Mouse (Mus musculus) lung, embryonic 16.5 days (tissue): ENCODE data around the gene Slc5a4b. TPM values are rescaled to one million over a fixed set of nuclear protein-coding genes. Genes with fewer than 3 reads are reported as not detected.

Source experiments
- ATAC-seq: fragments of 200-750 bp; cut with Nextera tagmentation; 2 replicates; pipeline ENCODE4 v1.8.0; 2017; ENCODE audit warnings: low read depth, mild to moderate bottlenecking, moderate library complexity
- H3K27ac ChIP-seq: fragments of 300-500 bp; sonication (generic); 2 replicates; pipeline ENCODE4 v1.5.1; 2014; ENCODE audit warnings: mild to moderate bottlenecking, control low read depth, low read length
- H3K27me3 ChIP-seq: fragments of 300-500 bp; sonication (generic); 2 replicates; pipeline ENCODE4 v1.6.1; 2014; ENCODE audit warnings: low read depth, low read length, mixed read lengths; ENCODE audit not compliant: control insufficient read depth, insufficient read depth
- H3K36me3 ChIP-seq: fragments of 300-500 bp; sonication (generic); 2 replicates; pipeline ENCODE4 v1.6.1; 2014; ENCODE audit warnings: low read length; ENCODE audit not compliant: control insufficient read depth, insufficient read depth
- H3K4me1 ChIP-seq: fragments of 300-500 bp; sonication (generic); replicated peaks from 2 replicates; pipeline ENCODE4 v1.6.1; 2014; ENCODE audit warnings: low read length, mixed read lengths; ENCODE audit not compliant: control insufficient read depth, insufficient read depth
- H3K4me2 ChIP-seq: fragments of 300-500 bp; sonication (generic); 2 replicates; pipeline ENCODE4 v1.6.1; 2014; ENCODE audit warnings: low read depth, low read length, control low read depth
- H3K4me3 ChIP-seq: fragments of 300-500 bp; sonication (generic); 2 replicates; pipeline ENCODE4 v1.5.1; 2014; ENCODE audit warnings: mild to moderate bottlenecking, low read length, control low read depth
- H3K9ac ChIP-seq: fragments of 300-500 bp; sonication (generic); 2 replicates; pipeline ENCODE4 v1.6.1; 2014; ENCODE audit warnings: low read length, control low read depth
- H3K9me3 ChIP-seq: fragments of 300-500 bp; sonication (generic); 2 replicates; pipeline ENCODE4 v1.6.1; 2016; ENCODE audit warnings: low read length; ENCODE audit not compliant: control insufficient read depth
- WGBS: fragments of 180-500 bp; shearing (Covaris S2); extraction: QIAGEN DNeasy Blood & Tissue Kit; methylation state at CpG from one replicate; pipeline ENCODE4 v1.1.7; 2014; 5-methylcytosine and 5-hydroxymethylcytosine counted together
- polyA plus RNA-seq: library from polyadenylated mRNA; unstranded; fragments of >200 nt; fragmentation: Nextera tagmentation; extraction: Ambion mirVana; gene quantifications from 2 replicates; pipeline ENCODE4 v1.2.1, GENCODE M21; 2015

The Slc5a4b gene
- polyA plus RNA-seq, 1 experiment from 2014 or later, result not detected

DNA sequence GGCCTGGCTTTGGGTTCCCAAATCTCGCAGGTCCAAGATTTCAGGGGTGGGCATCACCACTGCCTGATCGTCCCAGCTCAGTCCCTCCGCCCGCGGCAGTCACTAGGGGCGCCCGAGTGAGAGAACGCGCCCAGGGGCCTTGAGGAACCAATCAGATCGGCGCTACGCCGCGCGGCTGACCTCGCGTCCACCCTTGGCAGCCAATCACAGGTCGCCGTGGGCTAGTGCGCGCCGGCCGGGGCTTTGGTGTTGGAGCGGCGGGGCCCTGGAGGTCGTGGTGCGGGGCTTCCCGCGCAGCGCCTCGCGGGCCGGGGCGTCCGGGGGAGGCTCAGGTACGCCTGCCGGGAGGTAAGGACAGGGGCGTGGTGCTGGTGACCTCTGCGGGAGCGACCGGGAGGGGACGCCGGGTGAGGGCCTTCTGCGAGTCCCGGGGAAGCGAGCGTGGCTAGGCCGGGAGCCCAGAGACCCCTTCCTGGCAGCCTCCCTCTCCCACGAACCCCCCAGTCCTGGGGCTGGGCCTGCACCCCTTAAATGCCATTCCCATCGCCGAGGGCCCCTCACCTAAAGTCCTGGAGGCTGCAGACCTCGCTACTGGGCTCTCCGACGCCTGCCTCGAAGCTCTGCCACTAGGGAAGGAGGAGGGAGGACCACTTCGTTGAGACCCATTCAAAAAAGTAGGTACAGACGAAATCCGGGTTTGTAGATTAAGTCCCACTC lies 78.2 kb downstream of the Slc5a4b start, which contains the start of gene Zfp280b:
Zfp280b (plus strand) TSS at position 249 of the 717 bp plus-strand sequence.
- Histone ChIP-seq H3K27ac (peak within 1 kb of the TSS; percentile 81), H3K4me2 (peak within 1 kb of the TSS; percentile 66), H3K4me3 (peak within 1 kb of the TSS; percentile 85), H3K4me1 (peaks cover 9% of the 10 kb centered on the region), H3K9ac (peak within 1 kb of the TSS; percentile 93), H3K9me3 (no peaks in the 10 kb centered on the region), H3K27me3 (no peaks in the 10 kb centered on the region), H3K36me3 (peaks cover 5% of the 10 kb centered on the region; the same call in 1 of the 2 replicates)
- ATAC-seq, result peak; percentile 98
- WGBS, result under 1% methylated on average over 58 of the region's 58 CpGs

DNA sequence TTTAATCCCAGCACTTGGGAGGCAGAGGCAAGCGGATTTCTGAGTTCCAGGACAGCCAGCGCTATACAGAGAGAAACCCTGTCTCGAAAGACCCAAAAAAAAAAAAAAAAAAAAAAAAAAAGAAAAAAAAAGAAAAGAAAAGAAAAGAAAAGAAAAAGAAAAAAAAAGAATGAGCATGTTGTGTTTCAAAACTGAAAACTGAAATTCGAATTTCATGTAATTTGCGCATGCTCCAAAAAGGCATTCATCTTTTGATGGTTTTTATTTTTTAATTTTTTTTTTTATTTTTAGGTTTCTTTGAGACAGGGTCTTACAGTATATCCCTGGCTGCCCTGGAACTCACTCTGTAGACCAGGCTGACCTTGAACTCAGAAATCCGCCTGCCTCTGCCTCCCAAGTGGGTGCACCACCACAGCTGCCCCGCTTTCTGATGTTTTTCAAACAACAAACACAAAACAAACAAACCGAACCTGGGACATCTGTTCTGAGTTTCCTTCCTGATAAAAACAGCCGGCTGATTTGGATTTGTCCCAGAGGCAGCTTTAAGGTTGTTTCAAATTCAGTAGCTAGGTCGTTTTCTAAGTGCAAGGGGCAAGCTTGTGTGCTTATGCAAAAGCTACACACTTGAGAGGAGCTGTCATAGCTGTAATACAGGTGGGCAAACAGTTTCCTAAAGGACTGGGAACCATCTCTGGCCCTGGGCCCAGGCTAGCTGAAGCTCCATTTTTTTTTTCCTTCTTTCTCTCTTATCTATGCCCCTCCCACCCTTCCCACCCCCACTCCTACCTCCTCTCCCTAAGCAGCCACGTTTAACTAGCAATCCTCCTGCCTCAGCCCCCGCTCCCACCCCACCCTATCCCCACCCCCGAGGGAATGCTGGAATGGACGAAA lies 79.0 kb downstream of the Slc5a4b start:
- H3K27me3 ChIP-seq, result no peaks in the 10 kb centered on the region
- H3K4me1 ChIP-seq, result peaks cover 12% of the 10 kb centered on the region
- H3K9ac ChIP-seq, result peak overlapping the region; percentile 93
- peak; percentile 55 for ATAC-seq
- H3K36me3 ChIP-seq, result 0 out of 2 replicates have a peak, but pooled peaks cover 4% of the 10 kb centered on the region
- 44% methylated on average over 14 of the region's 14 CpGs for WGBS
- H3K4me3 ChIP-seq, result peak overlapping the region; percentile 85
- H3K27ac ChIP-seq, result peak overlapping the region; percentile 81
- H3K4me2 ChIP-seq, result peak overlapping the region; percentile 66
- H3K9me3 ChIP-seq, result no peaks in the 10 kb centered on the region

DNA sequence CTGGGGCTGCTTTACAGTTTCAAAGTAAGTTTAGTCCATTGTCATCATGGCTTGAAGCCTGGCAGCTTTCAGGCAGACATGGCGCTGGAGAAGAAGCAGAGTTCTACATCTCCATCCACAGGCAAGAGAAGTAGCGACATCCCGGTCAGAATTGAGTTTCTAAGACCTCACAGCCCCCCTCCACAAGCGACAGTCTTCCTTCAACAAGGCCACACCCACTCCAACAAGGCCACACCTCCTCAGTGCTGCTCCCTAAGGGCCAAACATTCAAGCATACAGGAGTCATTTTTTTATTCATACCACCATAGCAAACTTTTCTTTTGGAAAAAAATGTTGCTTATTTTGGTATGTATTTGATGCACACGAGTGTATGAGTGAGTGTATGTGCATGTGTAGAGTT lies 80.3 kb downstream of the Slc5a4b start:
- Histone ChIP-seq H3K9ac (no peak overlapping the region), H3K4me2 (no peak overlapping the region), H3K4me3 (no peak overlapping the region), H3K9me3 (no peaks in the 10 kb centered on the region), H3K27ac (no peak overlapping the region), H3K4me1 (peaks cover 12% of the 10 kb centered on the region), H3K36me3 (0 out of 2 replicates have a peak, but pooled peaks cover 4% of the 10 kb centered on the region), H3K27me3 (no peaks in the 10 kb centered on the region)
- WGBS, result 69% methylated on average over 5 of the region's 5 CpGs
- no peak for ATAC-seq

DNA sequence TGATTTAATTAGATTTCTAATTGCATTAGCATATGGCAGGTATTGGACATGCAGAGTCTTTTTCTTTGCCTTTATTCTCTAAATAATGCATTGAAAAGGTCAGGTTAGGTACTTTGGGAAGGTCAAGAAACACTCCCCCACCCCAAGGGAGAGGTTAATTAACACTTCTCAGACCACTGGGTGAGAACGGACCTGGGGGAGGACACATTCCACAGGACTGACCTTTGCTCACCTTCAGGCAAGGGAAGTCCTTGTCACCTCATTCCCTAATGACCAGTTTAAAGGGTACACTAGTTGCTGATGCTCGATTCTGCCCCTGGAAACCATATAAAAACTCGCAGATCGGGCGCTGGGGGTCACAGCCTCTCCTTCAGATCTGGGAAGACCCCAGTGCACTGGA lies 81.5 kb downstream of the Slc5a4b start:
- 70% methylated on average over 5 of the region's 5 CpGs for WGBS
- Histone ChIP-seq H3K27me3 (no peaks in the 10 kb centered on the region), H3K4me3 (no peak overlapping the region), H3K4me2 (no peak overlapping the region), H3K36me3 (no peaks in the 10 kb centered on the region), H3K9me3 (no peaks in the 10 kb centered on the region; the same call in 1 of the 2 replicates), H3K4me1 (peaks cover 12% of the 10 kb centered on the region), H3K27ac (no peak overlapping the region), H3K9ac (no peak overlapping the region)
- no peak for ATAC-seq

DNA sequence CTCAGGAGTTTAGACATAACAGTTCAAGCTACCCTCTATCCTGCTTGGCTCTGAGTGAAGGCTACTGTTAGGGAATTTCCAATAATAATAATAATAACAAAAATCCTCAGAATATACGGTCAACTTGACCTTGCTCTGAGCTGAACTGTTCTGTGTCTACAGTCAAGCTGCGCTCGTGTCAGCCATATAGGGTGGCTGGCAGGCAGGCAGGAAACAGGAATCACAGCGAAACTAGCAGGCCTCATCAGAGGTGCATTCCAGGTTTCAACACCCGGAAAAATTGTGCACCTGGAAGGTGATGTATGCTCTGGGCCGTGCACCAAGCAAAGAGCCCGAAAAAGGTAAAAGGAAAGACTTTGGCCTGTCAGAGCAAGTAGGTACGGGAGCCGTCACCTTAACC lies 82.4 kb downstream of the Slc5a4b start:
- 55% methylated on average over 9 of the region's 9 CpGs for WGBS
- Histone ChIP-seq H3K27me3 (no peaks in the 10 kb centered on the region), H3K4me1 (peaks cover 8% of the 10 kb centered on the region), H3K4me3 (no peak overlapping the region), H3K9ac (no peak overlapping the region), H3K9me3 (no peaks in the 10 kb centered on the region; the same call in 1 of the 2 replicates), H3K4me2 (no peak overlapping the region), H3K27ac (peak overlapping the region; percentile 40), H3K36me3 (no peaks in the 10 kb centered on the region)
- ATAC-seq, result no peak

DNA sequence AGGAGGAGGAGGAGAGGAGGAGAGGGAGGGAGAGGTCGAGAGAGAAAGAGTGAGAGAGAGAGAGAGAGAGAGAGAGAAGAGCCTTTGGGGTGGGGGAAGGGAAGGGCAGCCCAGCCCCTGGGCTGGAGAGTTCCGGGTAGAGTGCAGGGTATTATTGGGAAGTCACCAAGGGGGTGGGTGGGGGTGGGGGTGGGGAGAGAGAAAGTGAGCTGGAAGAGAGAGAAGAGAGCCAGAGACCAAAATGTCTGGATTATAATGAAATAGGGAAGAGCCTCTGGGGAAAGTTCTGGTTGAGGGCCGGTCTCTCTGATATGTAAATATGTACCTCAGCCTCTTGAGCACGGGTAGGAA lies 82.8 kb downstream of the Slc5a4b start:
- Histone ChIP-seq H3K4me1 (peaks cover 6% of the 10 kb centered on the region; the same call in 1 of the 2 replicates), H3K4me2 (no peak overlapping the region), H3K36me3 (no peaks in the 10 kb centered on the region), H3K9ac (no peak overlapping the region), H3K9me3 (no peaks in the 10 kb centered on the region; the same call in 1 of the 2 replicates), H3K27ac (no peak overlapping the region), H3K27me3 (no peaks in the 10 kb centered on the region), H3K4me3 (no peak overlapping the region)
- 9% methylated on average over 3 of the region's 4 CpGs for WGBS
- no peak for ATAC-seq

DNA sequence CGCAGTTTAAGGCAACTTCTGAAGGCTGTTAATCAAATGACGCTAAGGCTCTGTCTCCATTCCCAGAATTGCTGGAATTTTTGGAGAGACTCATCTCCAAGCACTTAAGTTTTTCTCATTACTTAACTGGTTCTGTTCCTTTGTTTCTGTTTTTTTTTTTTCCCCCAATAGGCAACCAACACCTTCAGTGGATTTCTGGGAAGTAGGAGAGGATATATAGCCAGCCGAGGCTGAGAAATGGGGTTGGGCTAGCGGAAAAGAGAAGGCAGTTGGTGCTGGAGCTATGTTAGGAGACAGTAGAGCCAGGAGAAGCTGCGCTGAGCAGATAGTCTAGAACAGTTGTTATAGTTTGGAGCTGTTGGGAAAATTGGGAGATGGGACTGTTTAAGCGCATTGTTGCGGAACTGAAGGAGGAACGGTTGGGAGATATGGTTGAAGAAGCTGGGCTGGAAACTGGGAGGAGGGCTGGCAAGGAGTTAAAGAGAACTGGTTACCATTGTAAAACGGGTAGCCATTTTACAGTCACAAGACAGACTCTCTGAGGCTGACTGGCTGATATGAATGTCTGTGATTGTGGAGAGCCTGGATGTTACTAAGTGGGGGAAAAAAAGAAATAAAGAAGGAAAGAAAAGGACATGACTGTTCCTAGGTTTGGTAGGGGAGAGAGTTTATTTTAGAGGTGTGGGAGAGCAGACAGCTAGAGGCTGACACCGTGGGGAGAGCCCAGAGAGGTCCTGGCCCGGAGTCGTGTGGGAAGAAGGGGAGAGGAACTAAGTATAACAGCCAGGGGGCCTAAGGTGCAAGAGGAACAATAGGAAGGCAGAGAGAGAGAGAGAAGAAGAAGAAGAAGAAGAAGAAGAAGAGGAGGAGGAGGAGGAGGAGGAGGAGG lies 83.4 kb downstream of the Slc5a4b start:
- WGBS, result 46% methylated on average over 12 of the region's 12 CpGs
- Histone ChIP-seq H3K27me3 (no peaks in the 10 kb centered on the region), H3K9me3 (no peaks in the 10 kb centered on the region; the same call in 1 of the 2 replicates), H3K4me3 (no peak overlapping the region), H3K4me2 (no peak overlapping the region), H3K9ac (no peak overlapping the region), H3K4me1 (peaks cover 6% of the 10 kb centered on the region; the same call in 1 of the 2 replicates), H3K36me3 (no peaks in the 10 kb centered on the region), H3K27ac (no peak overlapping the region; the same call in 1 of the 2 replicates)
- no peak for ATAC-seq

DNA sequence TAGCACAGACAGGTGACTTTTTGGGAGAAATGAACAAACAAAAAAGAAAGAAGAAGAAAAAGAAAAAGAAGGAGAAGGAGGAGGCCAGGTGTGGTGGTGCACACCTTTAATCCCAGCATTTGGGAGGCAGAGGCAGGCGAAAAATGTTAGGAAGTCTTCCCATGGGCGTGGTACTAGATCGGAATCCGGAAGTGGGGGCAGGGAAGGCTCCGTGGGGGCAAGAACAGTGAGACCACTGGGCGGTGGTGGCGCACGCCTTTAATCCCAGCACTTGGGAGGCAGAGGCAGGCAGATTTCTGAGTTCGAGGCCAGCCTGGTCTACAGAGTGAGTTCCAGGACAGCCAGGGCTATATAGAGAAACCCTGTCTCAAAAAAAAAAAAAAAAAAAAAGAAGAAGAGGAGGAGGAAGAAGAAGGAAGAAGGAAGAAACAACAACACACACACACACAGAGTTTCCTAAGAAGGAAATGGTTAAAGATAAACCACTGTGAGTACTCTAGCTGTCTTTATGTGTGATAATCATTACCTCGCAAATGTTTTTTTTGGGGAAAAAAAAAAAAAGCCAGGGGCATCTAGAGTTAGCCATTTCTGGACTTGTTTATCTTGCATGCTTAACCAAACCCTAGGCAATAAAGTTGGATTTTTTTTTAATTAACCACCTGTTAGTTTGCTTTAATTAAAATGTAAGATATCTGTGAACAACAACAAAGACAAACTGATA lies 85.1 kb downstream of the Slc5a4b start:
- Histone ChIP-seq H3K9me3 (no peaks in the 10 kb centered on the region; the same call in 1 of the 2 replicates), H3K36me3 (no peaks in the 10 kb centered on the region), H3K4me3 (no peak overlapping the region), H3K9ac (no peak overlapping the region), H3K4me2 (no peak overlapping the region), H3K4me1 (peaks cover 4% of the 10 kb centered on the region; the same call in 1 of the 2 replicates), H3K27me3 (no peaks in the 10 kb centered on the region), H3K27ac (no peak overlapping the region)
- WGBS, result 89% methylated on average over 9 of the region's 10 CpGs
- no peak for ATAC-seq
